Mouse (Mus musculus) v-Abl transformed pro-B cells (cell line): ENCODE measurements around the gene Mns1.

Experiments
- in situ Hi-C, 2 experiments: fragments of 400-800 bp; cut with MboI; formaldehyde crosslinking; loops; one replicate each; pipeline ENCODE4 v1.15.1; 2025; ENCODE audit not compliant: unreplicated experiment in 2 of 2

Gene Mns1

DNA sequence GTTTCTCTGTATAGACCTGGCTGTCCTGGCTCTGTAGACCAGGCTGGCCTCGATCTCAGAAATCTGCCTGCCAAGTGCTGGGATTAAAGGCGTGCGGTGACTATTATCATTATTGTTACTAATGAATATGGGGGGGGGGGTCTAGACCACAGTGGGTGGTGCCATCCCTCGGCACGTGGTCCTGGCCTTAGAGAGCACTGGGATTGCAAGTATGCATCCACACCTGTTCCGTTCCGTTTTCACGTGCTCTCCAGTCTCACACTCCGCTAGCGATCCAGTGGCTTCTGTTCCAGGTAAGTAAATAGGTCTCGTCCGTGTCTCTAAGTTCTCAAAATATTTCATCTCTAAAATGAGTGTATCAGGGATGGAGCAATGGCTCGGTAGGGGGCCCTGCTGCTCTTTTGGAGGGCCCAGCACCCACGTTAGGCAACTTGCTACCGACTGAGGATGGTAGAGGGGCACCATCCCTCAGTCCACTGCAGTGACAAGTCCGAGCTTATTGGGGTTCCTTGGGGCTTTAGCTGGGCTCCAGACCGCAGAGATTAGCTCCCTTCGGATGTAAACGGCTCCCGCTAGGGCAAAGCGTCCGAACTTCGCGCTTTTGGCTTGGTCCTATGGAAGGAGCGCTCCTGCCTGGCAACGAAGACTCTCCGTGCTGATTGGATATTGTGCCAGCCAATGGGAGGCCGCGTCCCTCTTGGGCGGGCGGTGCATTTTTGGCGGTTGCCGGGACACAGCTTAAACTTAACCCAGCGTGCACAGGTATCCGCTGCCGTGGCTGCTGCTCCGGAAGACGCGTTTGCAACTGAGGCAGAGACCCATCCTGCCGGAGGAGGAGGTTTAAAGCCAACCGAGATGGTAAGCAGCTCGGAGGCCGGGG lies at the start of gene Mns1:
Gene Mns1 (plus strand): TSS at position 190 of the 880 bp plus-strand sequence.
- in situ Hi-C loops: no loop called here

DNA sequence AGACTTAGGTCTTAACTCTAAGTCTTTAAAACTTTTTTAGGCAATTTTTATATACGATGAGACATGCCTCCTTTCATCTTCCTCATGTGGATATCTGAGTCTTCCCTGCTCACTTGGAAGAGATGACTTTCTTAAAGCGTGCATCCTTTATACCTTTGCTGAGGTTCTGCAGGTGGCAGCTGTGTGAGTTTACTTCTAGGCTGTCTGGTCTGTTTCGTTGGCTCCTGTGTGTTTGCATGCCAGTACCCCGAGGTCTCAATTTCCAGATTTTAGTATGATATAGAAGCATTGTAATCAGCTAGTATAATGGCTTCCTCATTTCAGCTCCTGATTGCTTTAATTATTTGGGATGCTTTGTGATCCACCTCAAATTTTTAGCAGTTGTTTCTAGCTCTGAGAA lies 48.9 kb upstream of the Mns1 start:
- in situ Hi-C loops: no loop called here

DNA sequence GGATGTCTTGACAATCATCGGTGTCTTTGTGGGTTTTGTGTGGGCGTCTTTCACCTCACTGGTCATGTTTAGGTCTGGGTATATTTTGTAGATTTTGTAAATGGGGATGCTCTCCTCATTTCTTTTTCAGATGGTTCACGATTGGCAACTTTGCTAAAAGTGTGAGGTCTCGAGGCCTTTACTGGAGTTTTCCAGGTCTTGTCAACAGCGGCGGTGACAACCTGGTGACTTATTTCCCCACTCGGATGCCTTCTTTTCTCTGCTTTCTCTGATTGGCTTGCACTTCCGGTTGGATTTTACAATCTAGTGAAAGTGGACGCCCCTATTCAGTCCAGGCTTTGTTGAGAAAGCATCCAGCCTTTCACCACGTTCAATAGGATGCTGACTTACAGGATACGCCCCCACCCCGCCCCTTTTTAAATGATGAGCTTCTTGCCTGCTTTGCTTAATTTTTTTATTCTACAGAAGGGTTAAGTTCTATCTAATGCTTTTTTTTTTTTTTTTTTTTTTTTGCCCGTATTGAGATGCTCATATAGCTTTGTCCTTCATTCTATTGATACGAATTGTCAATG lies 48.3 kb upstream of the Mns1 start:
- in situ Hi-C loops: no loop called here

DNA sequence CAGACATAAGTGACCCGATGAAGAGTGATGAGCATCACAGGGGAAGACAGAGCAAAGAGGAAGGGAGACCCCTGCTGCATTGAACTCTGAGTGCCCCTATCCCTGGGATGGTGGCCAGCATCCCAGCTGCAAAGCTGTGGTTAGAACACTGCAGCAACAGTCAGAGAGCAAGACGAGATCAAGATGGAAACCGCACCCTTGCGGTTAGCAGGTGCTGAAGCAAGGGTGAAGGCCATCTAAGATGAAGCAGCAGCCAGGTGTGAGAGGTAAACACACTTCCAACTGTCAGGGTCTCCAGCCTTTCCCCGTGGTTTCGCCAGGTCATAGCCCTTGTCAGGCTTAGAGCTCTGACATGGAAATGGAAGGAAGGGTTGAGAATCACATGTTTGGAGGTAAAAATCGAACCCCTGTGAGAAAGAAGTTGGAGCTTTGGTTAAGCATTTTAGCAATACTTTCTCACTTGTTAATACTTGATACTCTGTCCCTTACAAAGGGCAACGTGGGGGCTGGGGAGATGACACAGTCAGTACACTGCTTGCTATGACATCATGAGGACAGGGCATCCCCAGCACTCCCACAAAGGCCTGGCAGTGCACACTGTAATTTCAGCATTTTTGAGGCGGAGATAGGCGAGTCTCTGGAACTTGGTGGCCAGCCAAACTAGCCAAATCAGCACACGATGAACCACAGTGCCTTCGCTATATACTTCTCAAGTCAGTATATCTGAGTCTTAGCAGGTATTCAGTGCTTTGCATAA lies 47.3 kb upstream of the Mns1 start:
- in situ Hi-C loops: no loop called here

DNA sequence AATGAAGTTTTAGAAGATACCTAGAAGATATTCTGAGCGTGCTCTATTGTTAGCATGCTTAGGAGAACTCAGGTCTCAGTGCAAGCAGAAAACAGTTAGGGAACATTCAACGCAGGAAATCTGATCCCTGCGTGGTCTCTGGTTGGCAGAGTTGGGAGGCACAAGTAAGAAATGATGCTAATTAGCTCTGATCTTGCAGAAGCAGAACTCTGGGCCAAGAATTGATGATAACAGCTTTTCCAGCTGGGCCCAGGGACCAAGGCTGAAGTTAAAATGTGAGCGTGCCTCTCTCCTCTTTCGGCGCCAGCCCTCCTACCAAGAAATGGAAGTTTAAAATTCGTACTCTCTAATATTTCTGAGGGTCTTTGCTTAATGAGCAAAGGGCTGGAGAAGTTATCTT lies 45.1 kb upstream of the Mns1 start:
- in situ Hi-C loops: no loop called here

DNA sequence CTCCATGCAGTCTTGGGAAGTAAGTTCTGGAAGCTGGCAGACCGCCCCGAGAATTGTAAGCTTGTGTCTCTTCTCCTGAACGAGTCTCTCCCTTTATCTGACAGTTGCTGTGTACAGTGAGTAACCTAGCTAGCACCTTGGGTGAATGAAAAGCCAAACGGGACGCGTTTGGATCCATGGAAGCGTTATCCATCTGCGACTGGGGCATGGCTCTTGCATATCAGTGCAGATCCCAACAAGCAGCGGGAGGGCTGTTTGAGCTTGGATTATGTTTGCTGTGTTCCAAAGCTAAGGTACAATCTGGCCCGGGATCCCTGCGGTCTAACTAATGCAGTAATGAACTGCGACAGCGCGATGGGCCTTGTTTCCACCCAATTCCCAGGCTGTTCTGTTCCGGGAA lies 44.6 kb upstream of the Mns1 start:
- in situ Hi-C loops: no loop called here

DNA sequence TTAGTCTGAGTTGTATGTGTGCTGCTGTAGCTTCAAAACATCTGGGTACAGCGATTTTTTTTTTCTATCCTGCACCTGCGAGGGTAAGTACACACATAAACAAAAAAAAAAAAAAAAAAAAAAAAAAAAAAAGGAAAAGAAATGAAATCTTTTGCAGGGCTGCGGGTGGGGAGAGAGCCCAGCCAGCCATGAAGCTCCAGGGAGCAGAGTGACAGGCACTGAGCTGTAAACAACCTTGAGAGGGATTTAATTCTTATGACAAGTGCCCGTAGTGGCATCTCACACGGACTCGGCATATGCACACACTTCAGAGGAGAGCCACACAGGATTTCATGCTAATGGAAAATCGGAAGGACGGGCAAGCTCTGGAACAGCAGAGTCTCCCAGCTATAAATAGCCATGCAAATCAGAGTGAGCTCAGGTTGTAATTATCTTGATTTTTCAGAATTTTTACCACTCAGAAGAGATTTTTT lies 43.9 kb upstream of the Mns1 start:
- in situ Hi-C loops: no loop called here

DNA sequence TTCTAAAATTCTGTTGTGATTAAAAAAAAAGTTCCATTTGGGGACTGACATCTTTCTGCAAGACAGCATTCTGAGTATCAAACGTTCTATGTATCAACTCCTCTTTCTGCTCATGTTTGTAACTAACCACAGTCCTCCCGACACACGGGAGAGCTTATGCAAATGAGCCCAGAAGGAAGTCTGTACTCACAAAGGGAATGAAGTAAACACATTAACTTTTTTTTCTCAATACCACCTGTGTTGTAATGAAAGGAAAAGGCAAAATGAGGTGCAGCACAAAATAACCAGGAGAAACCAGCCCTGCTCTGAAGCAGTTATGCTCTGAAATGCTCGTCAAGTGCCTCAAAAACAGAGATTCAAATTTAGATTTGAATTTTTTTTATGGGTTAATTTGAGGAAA lies 37.7 kb upstream of the Mns1 start:
- in situ Hi-C loops: loop anchor here in 1 of 2 experiments (25.0 kb wide), 1 partner anchor 438 kb away; no protein-coding TSS in a partner anchor

DNA sequence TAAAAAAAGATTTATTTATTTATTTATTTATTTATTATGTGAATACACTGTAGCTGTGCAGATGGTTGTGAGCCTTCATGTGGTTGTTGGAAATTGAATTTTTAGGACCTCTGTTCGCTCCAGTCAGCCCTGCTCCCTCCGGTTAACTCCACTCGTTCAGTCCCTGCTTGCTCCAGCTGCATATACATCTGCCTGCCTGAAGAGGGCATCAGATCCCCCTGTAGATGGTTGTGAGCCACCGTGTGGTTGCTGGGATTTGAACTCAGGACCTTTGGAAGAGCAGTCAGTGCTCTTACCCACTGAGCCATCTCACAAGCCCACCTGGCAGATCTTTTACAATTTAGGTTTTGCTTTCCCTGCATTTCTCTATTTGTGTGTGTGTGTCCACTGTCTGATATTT lies 36.0 kb upstream of the Mns1 start:
- in situ Hi-C loops: loop anchor here in 1 of 2 experiments (25.0 kb wide), 1 partner anchor 439 kb away; no protein-coding TSS in a partner anchor

DNA sequence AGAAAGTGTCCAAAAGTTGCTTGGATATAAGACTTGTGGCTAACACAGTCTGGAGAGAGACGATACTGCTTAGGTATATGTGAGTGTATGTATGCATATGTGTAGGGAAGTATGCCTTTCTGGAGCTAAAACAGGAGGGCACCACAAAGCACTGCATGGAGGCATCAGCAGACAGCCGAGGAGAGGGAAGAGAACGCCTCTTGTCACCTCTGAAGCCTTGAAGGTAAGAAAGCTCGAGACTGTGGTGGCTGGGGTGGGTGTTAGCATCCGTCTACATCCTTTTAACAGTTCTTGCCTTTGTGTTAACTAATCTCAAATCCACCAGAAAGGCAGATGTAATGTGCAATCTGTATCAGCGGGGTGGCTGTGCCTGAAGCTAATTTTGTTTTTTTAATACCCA lies 34.4 kb upstream of the Mns1 start:
- in situ Hi-C loops: loop anchor here in 1 of 2 experiments (25.0 kb wide), 1 partner anchor 441 kb away; no protein-coding TSS in a partner anchor

DNA sequence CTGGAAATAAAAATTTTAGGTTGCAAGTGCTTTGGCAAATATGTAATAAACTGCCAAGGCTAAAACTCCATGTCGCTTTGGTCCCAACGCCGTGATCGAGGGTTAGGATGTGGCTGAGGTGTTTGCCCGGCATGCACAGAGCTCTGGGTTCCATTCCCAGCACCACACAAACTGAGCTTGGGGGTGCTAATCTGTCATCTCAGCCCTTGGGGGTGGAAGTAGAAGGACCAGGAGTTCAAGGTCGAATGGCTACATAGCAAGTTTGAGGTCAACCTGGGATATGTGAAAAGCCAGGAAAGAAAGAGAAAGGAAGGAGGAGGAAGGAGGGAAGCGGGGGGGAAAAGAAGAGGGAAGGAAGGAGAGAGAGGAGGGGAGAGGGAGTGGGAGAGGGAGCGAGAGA lies 33.4 kb upstream of the Mns1 start:
- in situ Hi-C loops: loop anchor here in 1 of 2 experiments (25.0 kb wide), 1 partner anchor 442 kb away; no protein-coding TSS in a partner anchor

DNA sequence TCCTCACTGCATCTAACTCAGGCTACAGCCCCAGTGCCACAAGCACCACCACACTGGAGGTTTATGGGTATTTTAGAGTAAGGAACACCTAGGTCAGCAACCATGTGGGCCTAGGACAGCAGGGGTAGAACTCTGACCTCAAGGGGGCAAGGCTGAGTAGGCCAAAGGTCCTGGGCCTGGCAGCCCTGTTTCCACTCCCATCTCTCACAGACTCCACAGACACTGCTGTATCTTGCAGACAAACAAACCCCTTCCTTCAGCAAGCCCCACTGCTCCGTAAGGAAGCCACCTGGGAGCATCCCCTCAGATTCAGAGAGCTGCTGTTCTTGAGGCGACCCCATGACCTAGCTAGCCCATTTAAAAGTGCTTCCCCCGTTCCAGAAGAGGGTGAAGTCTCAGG lies 32.9 kb upstream of the Mns1 start:
- in situ Hi-C loops: loop anchor here (5.0 to 25.0 kb wide), 4 partner anchors 143 to 758 kb away; no protein-coding TSS in a partner anchor

DNA sequence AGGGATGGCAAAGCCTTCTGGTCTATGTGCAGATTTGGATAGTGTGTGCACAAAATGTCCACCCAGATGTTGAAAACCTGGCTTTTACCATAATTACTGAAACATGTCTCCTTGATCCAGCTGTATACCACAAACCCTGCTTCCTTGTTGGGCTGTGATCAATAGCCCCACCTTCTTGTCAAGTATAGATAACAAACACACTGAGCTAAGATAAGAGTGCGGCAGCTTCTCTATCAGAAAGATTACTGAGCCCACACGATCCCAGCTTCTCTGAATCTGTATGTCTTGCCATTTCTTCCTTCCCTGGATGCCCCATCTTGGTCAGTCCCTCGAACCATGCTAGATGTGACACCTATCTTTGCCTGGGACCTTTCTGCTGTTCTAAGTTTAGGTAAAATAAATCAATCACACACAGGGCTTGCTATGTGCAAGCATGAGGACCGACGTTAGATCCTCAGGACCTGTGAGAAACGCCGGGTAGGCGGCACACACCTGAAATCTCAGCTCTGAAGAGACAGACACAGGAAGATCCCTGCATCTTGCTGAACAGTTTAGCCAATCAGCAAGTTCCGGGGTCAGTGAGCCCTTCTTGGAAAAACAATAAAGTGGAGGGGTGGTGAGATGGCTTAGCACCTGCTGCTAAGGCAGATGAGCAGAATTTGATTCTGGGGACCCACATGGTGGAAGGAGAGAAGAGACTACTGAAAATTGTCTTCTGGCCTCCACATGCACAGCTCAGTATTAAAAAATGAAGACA lies 31.8 kb upstream of the Mns1 start:
- in situ Hi-C loops: loop anchor here (5.0 to 25.0 kb wide), 4 partner anchors 144 to 759 kb away; no protein-coding TSS in a partner anchor

DNA sequence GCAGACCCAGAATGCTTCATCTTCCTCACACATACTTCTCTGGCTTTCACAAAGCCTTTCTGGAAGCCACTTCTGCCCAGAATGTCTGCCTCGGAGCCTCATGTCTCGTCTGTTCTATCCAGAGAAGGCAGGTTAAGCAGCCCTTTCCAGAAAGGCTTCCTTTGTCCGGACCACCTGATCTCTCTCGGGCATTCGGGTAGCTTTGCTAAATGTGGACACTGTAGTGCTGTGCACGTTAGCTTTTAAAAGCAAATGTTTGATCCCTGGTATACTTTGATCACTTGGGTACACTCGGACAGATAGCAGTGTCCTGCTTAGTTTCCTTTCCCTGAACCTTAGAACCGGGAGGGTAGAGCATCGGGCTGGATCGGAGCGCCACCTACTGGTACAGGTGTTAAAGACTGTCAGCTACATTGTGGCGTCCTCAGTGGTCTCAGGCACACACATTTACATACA lies 29.7 kb upstream of the Mns1 start:
- in situ Hi-C loops: loop anchor here (5.0 to 25.0 kb wide), 4 partner anchors 146 to 761 kb away; no protein-coding TSS in a partner anchor

DNA sequence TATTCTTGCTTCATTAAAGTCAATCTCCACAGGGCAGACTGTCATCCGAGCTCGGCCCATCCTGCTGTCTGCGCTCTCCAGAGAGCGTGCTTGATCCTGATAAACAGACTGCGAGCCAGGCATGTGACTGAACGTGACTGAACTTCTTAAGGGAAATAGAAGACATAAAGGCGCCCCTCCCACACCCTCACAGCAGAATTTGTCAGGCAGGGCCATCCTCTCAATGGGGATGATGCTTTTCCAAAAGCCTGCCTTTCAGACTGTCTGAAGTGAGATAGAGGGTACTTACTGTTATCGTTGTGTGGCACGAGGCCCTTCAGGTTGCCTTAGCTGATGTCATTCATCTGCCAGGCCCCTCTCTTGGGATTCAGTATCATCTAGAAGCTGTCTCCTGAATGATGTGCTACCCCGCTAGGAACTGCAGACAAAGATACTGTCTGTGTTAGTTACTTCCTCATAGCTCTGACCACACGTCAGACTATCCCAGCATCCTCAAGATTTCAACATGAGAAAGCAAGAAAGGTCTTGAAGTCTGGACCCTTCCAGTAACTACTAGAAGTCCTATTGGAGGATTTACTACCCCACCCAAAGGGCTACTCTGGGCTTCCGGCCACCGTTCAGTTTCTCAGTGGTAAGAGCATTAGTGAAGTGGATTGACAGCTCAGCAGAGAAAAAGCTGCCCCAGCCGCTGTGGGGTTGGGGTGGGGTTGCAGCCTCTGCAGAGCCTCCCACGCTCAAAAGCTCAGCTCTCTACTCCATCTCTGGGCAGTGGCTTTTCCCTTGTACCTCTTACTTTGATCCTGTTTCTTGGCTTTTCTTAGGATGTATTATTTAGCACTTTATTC lies 28.2 kb upstream of the Mns1 start:
- in situ Hi-C loops: loop anchor here (5.0 to 25.0 kb wide), 7 partner anchors 147 to 765 kb away; no protein-coding TSS in a partner anchor

DNA sequence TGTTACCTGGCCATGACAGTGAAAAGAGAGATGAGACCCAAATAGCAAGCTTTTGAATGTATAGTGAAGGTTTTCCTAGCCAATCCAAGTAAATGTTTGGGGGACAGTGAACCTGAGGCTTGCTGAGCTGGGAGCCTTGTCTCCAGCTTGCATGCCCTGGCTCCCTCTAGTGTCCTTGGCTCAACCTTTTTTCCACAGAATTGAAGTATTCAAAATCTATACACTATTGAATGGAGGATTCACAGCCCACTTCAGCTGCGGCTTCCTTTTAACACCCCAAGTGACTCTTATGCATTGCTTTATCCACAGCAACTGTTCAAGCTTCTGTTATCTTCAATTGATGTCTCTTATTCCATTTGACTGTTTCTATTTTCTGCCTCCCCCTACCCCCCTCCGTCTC lies 26.1 kb upstream of the Mns1 start:
- in situ Hi-C loops: loop anchor here (5.0 to 25.0 kb wide), 4 partner anchors 214 to 767 kb away; no protein-coding TSS in a partner anchor

DNA sequence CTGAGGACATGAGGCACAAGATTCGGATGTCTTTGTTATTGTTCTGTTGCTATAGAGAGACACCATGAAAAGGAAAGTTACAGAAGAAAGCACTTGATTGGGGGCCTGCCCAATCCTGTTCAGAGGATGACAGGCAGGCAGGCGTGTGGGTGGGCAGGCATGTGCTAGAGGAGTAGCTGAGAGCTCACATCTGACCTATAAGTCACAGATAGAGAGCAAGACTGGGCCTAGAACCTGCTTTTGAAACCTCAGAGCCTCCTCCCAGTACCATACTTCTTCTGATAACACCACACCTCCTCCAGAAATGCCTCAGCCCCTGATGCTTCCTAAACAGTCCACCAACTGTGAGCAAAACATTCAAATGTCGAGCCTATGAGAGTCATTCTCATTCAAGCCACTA lies 19.4 kb upstream of the Mns1 start:
- in situ Hi-C loops: loop anchor here in 1 of 2 experiments (10.0 to 25.0 kb wide), 3 partner anchors 294 to 774 kb away; no protein-coding TSS in a partner anchor

DNA sequence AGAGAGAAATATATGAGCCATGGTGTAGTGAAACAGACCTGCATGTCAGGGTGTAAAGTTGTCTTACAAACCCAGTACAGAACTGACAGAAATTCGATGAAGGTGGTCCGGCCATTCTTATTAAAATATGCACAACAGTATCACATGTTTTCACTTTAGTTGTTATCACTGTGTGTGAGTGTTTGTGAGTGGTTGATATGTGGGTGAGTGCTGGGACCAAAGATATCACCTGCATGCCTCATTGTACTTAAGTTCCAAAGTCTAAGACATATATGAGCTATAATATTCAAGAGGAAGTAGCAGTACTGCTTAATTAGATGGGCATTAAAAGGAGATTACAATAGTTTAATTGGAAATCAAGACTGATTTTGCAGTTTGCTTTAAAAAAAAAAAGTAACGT lies 17.3 kb upstream of the Mns1 start:
- in situ Hi-C loops: loop anchor here in 1 of 2 experiments (25.0 kb wide), 1 partner anchor 458 kb away; no protein-coding TSS in a partner anchor

DNA sequence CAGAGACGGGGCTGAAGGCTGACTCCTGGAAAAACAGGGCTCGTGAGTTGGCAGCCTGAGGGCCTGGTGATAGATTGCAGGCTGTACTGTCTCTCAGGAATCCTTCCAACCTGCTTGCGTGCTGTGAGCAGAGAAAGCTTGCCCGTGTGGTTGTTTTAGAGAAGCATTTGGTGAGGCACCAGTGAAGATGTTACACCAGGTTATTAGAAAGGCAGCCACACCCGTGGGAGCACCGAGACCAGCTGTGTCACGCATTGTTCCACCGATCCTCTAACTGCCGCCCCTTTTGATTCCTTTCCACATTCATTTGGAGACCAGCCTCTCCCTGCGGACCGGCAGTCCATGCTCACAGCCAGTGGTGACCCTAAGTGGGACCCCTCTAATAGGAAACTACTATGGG lies 15.5 kb upstream of the Mns1 start:
- in situ Hi-C loops: loop anchor here in 1 of 2 experiments (25.0 kb wide), 1 partner anchor 460 kb away; no protein-coding TSS in a partner anchor
